Mouse (Mus musculus) forebrain, embryonic 11.5 days (tissue): ENCODE results near the gene Wnt3a. TPM values are rescaled to one million over a fixed set of nuclear protein-coding genes. Genes with fewer than 3 reads are reported as not detected.

Source experiments
- ATAC-seq: fragments of 200-750 bp; cut with Nextera tagmentation; replicated peaks from 2 replicates; pipeline ENCODE4 v1.8.0; 2017; ENCODE audit warnings: moderate TSS enrichment; ENCODE audit not compliant: low FRiP score
- DNase-seq: peaks from one replicate; pipeline ENCODE4 v3.0.0-alpha.2; 2017; ENCODE audit warnings: low spot score
- H3K27ac ChIP-seq: fragments of 300-500 bp; sonication (generic); 2 replicates; pipeline ENCODE4 v1.5.1; 2014; ENCODE audit warnings: low read depth, low read length
- H3K27me3 ChIP-seq: fragments of 300-500 bp; sonication (generic); 2 replicates; pipeline ENCODE4 v1.6.1; 2014; ENCODE audit warnings: mild to moderate bottlenecking, low read length, mixed read lengths; ENCODE audit not compliant: control insufficient read depth, insufficient read depth
- H3K36me3 ChIP-seq: fragments of 300-500 bp; sonication (generic); 2 replicates; pipeline ENCODE4 v1.6.1; 2014; ENCODE audit warnings: mild to moderate bottlenecking, low read length, moderate library complexity, mixed read lengths; ENCODE audit not compliant: control insufficient read depth, insufficient read depth
- H3K4me1 ChIP-seq: fragments of 300-500 bp; sonication (generic); replicated peaks from 2 replicates; pipeline ENCODE4 v1.6.1; 2014; ENCODE audit warnings: low read length, mixed read lengths; ENCODE audit not compliant: control insufficient read depth, insufficient read depth
- H3K4me2 ChIP-seq: fragments of 300-500 bp; sonication (generic); 2 replicates; pipeline ENCODE4 v1.6.1; 2014; ENCODE audit warnings: low read depth, mild to moderate bottlenecking, low read length, moderate library complexity, mixed read lengths; ENCODE audit not compliant: severe bottlenecking
- H3K4me3 ChIP-seq: fragments of 300-500 bp; sonication (generic); 2 replicates; pipeline ENCODE4 v1.5.1; 2014; ENCODE audit warnings: low read depth, low read length
- H3K9ac ChIP-seq: fragments of 300-500 bp; sonication (generic); 2 replicates; pipeline ENCODE4 v1.6.1; 2014; ENCODE audit warnings: low read length
- H3K9me3 ChIP-seq: fragments of 300-500 bp; sonication (generic); 2 replicates; pipeline ENCODE4 v1.6.1; 2016; ENCODE audit warnings: low read length, mixed read lengths; ENCODE audit not compliant: control insufficient read depth
- WGBS: fragments of 180-500 bp; shearing (Covaris S2); extraction: QIAGEN DNeasy Blood & Tissue Kit; methylation state at CpG from one replicate; pipeline ENCODE4 v1.1.7; 2014; 5-methylcytosine and 5-hydroxymethylcytosine counted together
- polyA plus RNA-seq: library from polyadenylated mRNA; unstranded; fragments of >200 nt; fragmentation: Nextera tagmentation; extraction: Ambion mirVana; gene quantifications from 2 replicates; pipeline ENCODE4 v1.2.1, GENCODE M21; 2014

Wnt3a gene
- polyA plus RNA-seq, 1 experiment from 2014 or later = 5.9 TPM

- DNase-seq (peak; percentile 90), ATAC-seq (0 out of 2 replicates have a peak, but pooled peaks have one; percentile 42)
- Histone ChIP-seq H3K36me3 (no peaks in the 10 kb centered on the region), H3K4me2 (no peak overlapping the region), H3K4me3 (no peak overlapping the region), H3K27ac (peak overlapping the region; percentile 39; the same call in 1 of the 2 replicates), H3K9me3 (no peaks in the 10 kb centered on the region), H3K4me1 (peaks cover 12% of the 10 kb centered on the region; the same call in 1 of the 2 replicates), H3K9ac (no peak overlapping the region), H3K27me3 (peaks cover 2% of the 10 kb centered on the region)
- WGBS = 42% methylated on average over 5 of the region's 5 CpGs
Measured at GRCm38 (mm10) chr11:59330560-59330959, 40.0 kb upstream of the Wnt3a start.

GRCm38 (mm10) chr11:59329616-59330015, 39.1 kb upstream of the Wnt3a start:
- Histone ChIP-seq H3K4me3 (no peak overlapping the region), H3K9me3 (no peaks in the 10 kb centered on the region), H3K36me3 (no peaks in the 10 kb centered on the region), H3K4me2 (no peak overlapping the region), H3K27me3 (peaks cover 2% of the 10 kb centered on the region), H3K27ac (peak overlapping the region; percentile 58), H3K9ac (no peak overlapping the region), H3K4me1 (peaks cover 12% of the 10 kb centered on the region; the same call in 1 of the 2 replicates)
- ATAC-seq (peak; percentile 66), DNase-seq (peak; percentile 70)
- 3% methylated on average over 6 of the region's 6 CpGs for WGBS

GRCm38 (mm10) chr11:59327625-59328024, 37.1 kb upstream of the Wnt3a start:
- ATAC-seq = no peak
- no peak overlapping the region for H3K27ac ChIP-seq
- 87% methylated on average over 18 of the region's 18 CpGs for WGBS
- H3K4me1 ChIP-seq = peaks cover 10% of the 10 kb centered on the region; the same call in 1 of the 2 replicates
- no peaks in the 10 kb centered on the region for H3K9me3 ChIP-seq
- no peaks in the 10 kb centered on the region; the same call in 1 of the 2 replicates for H3K27me3 ChIP-seq
- H3K9ac ChIP-seq = no peak overlapping the region
- no peak overlapping the region for H3K4me2 ChIP-seq
- no peak overlapping the region for H3K4me3 ChIP-seq
- DNase-seq = no peak
- H3K36me3 ChIP-seq = no peaks in the 10 kb centered on the region

GRCm38 (mm10) chr11:59324777-59325176, 34.2 kb upstream of the Wnt3a start:
- H3K9ac ChIP-seq = no peak overlapping the region
- H3K9me3 ChIP-seq = no peaks in the 10 kb centered on the region
- no peak overlapping the region for H3K4me3 ChIP-seq
- no peaks in the 10 kb centered on the region for H3K27me3 ChIP-seq
- no peak for ATAC-seq
- H3K4me1 ChIP-seq = peaks cover 6% of the 10 kb centered on the region; the same call in 1 of the 2 replicates
- no peak for DNase-seq
- no peak overlapping the region for H3K27ac ChIP-seq
- WGBS = 83% methylated on average over 5 of the region's 5 CpGs
- no peak overlapping the region for H3K4me2 ChIP-seq
- no peaks in the 10 kb centered on the region for H3K36me3 ChIP-seq

- no peak overlapping the region for H3K4me2 ChIP-seq
- no peaks in the 10 kb centered on the region for H3K9me3 ChIP-seq
- H3K27me3 ChIP-seq = no peaks in the 10 kb centered on the region; the same call in 1 of the 2 replicates
- no peak overlapping the region for H3K4me3 ChIP-seq
- no peaks in the 10 kb centered on the region for H3K4me1 ChIP-seq
- H3K9ac ChIP-seq = no peak overlapping the region; the same call in 1 of the 2 replicates
- no peak for ATAC-seq
- H3K27ac ChIP-seq = no peak overlapping the region
- H3K36me3 ChIP-seq = no peaks in the 10 kb centered on the region
- DNase-seq = no peak
- 84% methylated on average over 3 of the region's 3 CpGs for WGBS
Measured at GRCm38 (mm10) chr11:59322988-59323387, 32.4 kb upstream of the Wnt3a start.

GRCm38 (mm10) chr11:59316517-59316916, 26.0 kb upstream of the Wnt3a start:
- no peak for ATAC-seq
- WGBS = 58% methylated on average over 6 of the region's 6 CpGs
- H3K27me3 ChIP-seq = peaks cover 2% of the 10 kb centered on the region; the same call in 1 of the 2 replicates

GRCm38 (mm10) chr11:59313944-59314343, 23.4 kb upstream of the Wnt3a start:
- Histone ChIP-seq H3K27ac (no peak overlapping the region), H3K36me3 (no peaks in the 10 kb centered on the region), H3K4me2 (no peak overlapping the region), H3K4me1 (peaks cover 11% of the 10 kb centered on the region; the same call in 1 of the 2 replicates), H3K9ac (no peak overlapping the region), H3K9me3 (no peaks in the 10 kb centered on the region), H3K4me3 (no peak overlapping the region), H3K27me3 (peaks cover 2% of the 10 kb centered on the region; the same call in 1 of the 2 replicates)
- DNase-seq (no peak), ATAC-seq (no peak)
- WGBS = 74% methylated on average over 11 of the region's 11 CpGs

More at GRCm38 (mm10) chr11:59316517-59316916, 26.0 kb upstream of the Wnt3a start:
- Histone ChIP-seq H3K4me1 (peaks cover 4% of the 10 kb centered on the region; the same call in 1 of the 2 replicates), H3K4me2 (no peak overlapping the region), H3K9ac (no peak overlapping the region), H3K36me3 (no peaks in the 10 kb centered on the region), H3K27ac (no peak overlapping the region), H3K9me3 (no peaks in the 10 kb centered on the region), H3K4me3 (no peak overlapping the region)
- DNase-seq = no peak

- Histone ChIP-seq H3K27me3 (peaks cover 6% of the 10 kb centered on the region), H3K9me3 (no peaks in the 10 kb centered on the region), H3K4me2 (no peak overlapping the region), H3K27ac (no peak overlapping the region), H3K4me1 (peaks cover 15% of the 10 kb centered on the region; the same call in 1 of the 2 replicates), H3K4me3 (no peak overlapping the region), H3K9ac (no peak overlapping the region), H3K36me3 (no peaks in the 10 kb centered on the region)
- DNase-seq (no peak), ATAC-seq (no peak)
- WGBS = 70% methylated on average over 17 of the region's 17 CpGs
Measured at GRCm38 (mm10) chr11:59313029-59313811, 22.7 kb upstream of the Wnt3a start.
